Mouse (Mus musculus) c-Kit-positive CD71-positive TER-119-positive erythroid progenitor cells, embryonic 14.5 days (primary cell): ENCODE measurements at regions not wholly inside any gene's neighbourhood (a gene's known extent, or its start where the extent isn't known, plus 50 kb on each side); places are given as distances from the start of the nearest gene placed in this dataset.

ENCODE experiments used
- DNase-seq: peaks from one replicate; pipeline ENCODE4 v3.0.0-alpha.2; 2013; ENCODE audit warnings: low spot score

GRCm38 (mm10) chr15:31854764-31855163 lies 253.1 kb downstream of the Fam173b start:
- no peak for DNase-seq

- DNase-seq, result no peak
These were observed 253.5 kb downstream of the Fam173b start for GRCm38 (mm10) chr15:31855188-31855587.

- no peak for DNase-seq
These were observed 267.4 kb downstream of the Fam173b start for GRCm38 (mm10) chr15:31869100-31869499.

- DNase-seq, result no peak
These were observed 268.2 kb downstream of the Fam173b start for GRCm38 (mm10) chr15:31869673-31870417.

- no peak for DNase-seq
These were observed 273.8 kb downstream of the Fam173b start for GRCm38 (mm10) chr15:31875436-31875835.

- no peak for DNase-seq
These were observed 278.8 kb downstream of the Fam173b start for GRCm38 (mm10) chr15:31880479-31880878.

GRCm38 (mm10) chr15:31882331-31882730 lies 280.7 kb downstream of the Fam173b start:
- DNase-seq, result no peak

- DNase-seq, result no peak
These were observed 281.9 kb downstream of the Fam173b start for GRCm38 (mm10) chr15:31883516-31883915.

GRCm38 (mm10) chr15:31898904-31899650 lies 278.0 kb upstream of the Tas2r119 start:
- DNase-seq, result no peak

- DNase-seq, result no peak
These were observed 276.8 kb upstream of the Tas2r119 start for GRCm38 (mm10) chr15:31900325-31900724.

GRCm38 (mm10) chr15:31908432-31908831 lies 268.7 kb upstream of the Tas2r119 start:
- no peak for DNase-seq

GRCm38 (mm10) chr15:31911978-31912377 lies 265.1 kb upstream of the Tas2r119 start:
- no peak for DNase-seq

GRCm38 (mm10) chr15:31921485-31921884 lies 255.6 kb upstream of the Tas2r119 start:
- DNase-seq, result no peak

- no peak for DNase-seq
These were observed 216.8 kb upstream of the Tas2r119 start for GRCm38 (mm10) chr15:31960301-31960700.

- no peak for DNase-seq
These were observed 215.1 kb upstream of the Tas2r119 start for GRCm38 (mm10) chr15:31961963-31962362.

- no peak for DNase-seq
These were observed 212.2 kb upstream of the Tas2r119 start for GRCm38 (mm10) chr15:31964911-31965310.

GRCm38 (mm10) chr15:31965542-31965941 lies 211.5 kb upstream of the Tas2r119 start:
- no peak for DNase-seq

- DNase-seq, result no peak
These were observed 204.2 kb upstream of the Tas2r119 start for GRCm38 (mm10) chr15:31972891-31973290.

GRCm38 (mm10) chr15:31973889-31974288 lies 203.2 kb upstream of the Tas2r119 start:
- DNase-seq, result no peak

GRCm38 (mm10) chr15:31976461-31976860 lies 200.6 kb upstream of the Tas2r119 start:
- DNase-seq, result no peak

- no peak for DNase-seq
These were observed 199.5 kb upstream of the Tas2r119 start for GRCm38 (mm10) chr15:31977563-31977962.

- DNase-seq, result no peak
These were observed 197.1 kb upstream of the Tas2r119 start for GRCm38 (mm10) chr15:31979961-31980360.

- DNase-seq, result no peak
These were observed 196.3 kb upstream of the Tas2r119 start for GRCm38 (mm10) chr15:31980791-31981190.
